Mouse (Mus musculus): Measurements from ENCODE around the gene Tdrd12. TPM values are rescaled to one million over a fixed set of nuclear protein-coding genes. Genes with fewer than 3 reads are reported as not detected.
"Not testable (repeated sequence)": the region's sequence is repeated elsewhere in the genome, so short reads cannot be mapped to it uniquely, and the experiment has no call there.

Tdrd12 gene
- not detected in 2 replicates for polyA plus RNA-seq (2012; ENCODE audit: insufficient read depth, insufficient read length, missing spikeins)

DNA sequence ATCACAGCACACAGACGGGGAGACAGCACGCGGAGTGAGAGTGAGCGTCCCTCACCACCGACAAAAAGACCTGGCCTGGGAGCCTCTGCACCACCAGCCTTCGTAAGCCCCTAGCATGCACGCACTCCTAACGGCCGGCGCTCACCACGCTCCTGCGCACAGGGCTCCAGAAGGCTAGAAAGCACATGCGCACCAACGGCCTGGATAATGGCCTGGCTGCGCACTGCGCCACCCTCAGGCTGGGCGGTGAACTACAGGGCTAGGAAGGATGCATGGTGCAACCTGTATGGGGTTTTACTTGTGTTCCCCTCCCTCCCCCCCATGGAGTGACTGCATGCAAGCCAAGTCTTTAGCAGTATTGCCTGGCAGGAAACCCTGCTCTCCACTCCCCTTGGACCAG is at the start of gene Tdrd12:
TSS of gene Tdrd12 (minus strand) at position 184 of the 400 bp plus-strand sequence.
- Histone ChIP-seq H3K27ac (replicated peaks; ENCODE audit: low read depth, low read length) (no peak within 1 kb of the TSS), H3K4me1 (ENCODE audit: control insufficient read depth, insufficient read depth, insufficient read length, low read length) (peaks cover 2% of the 10 kb centered on the region; the same call in 1 of the 2 replicates), H3K4me3 (ENCODE audit: insufficient read depth, low read depth, low read length) (no peak within 1 kb of the TSS)

DNA sequence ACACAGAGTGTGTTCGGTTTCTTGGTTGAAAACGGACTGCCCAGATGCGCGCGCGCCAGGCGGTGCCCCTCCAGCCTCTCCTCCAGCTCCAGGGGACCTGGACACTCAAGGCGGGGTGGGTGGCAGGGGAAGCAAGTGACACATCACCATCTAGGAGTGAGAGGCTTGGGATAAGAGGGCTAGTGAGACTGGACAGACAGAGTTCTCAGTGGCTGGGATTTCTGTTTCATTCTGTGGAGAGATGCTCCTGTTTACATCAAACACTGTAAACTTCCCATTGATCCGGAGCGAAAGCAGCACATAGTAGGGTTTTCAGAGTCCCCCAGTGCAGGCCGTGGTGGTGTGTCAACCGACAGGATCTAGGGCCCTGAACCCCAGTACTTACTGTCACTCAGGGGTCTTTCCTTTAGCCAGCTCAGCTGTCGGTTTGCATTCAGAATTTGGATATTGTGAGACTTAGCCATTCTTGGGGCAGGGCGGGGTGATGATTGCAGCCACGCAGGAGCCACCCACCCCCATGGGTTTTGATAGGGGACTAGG is 49.4 kb upstream of the Tdrd12 start:
- peak overlapping the region; percentile 77 for H3K4me3 ChIP-seq (ENCODE audit: insufficient read depth, low read depth, low read length)
- H3K4me1 ChIP-seq (ENCODE audit: control insufficient read depth, insufficient read depth, insufficient read length, low read length), result peaks cover 12% of the 10 kb centered on the region; the same call in 1 of the 2 replicates
- no peak overlapping the region for H3K27ac ChIP-seq (replicated peaks; ENCODE audit: low read depth, low read length)

GRCm38 (mm10) chr7:35586055-35586905 is 48.7 kb upstream of the Tdrd12 start, which contains the start of gene Ankrd27:
TSS of gene Ankrd27 (plus strand) at chr7:35586244.
- Histone ChIP-seq H3K4me1 (ENCODE audit: control insufficient read depth, insufficient read depth, insufficient read length, low read length) (peaks cover 8% of the 10 kb centered on the region; the same call in 1 of the 2 replicates), H3K27ac (replicated peaks; ENCODE audit: low read depth, low read length) (peak within 1 kb of the TSS; percentile 39; the same call in 1 of the 2 replicates), H3K4me3 (ENCODE audit: insufficient read depth, low read depth, low read length) (peak within 1 kb of the TSS; percentile 77)

GRCm38 (mm10) chr7:35585191-35586054 is 47.9 kb upstream of the Tdrd12 start, which contains the start of gene Rgs9bp:
TSS of gene Rgs9bp (minus strand) at chr7:35585582.
- peak within 1 kb of the TSS; percentile 39; the same call in 1 of the 2 replicates for H3K27ac ChIP-seq (replicated peaks; ENCODE audit: low read depth, low read length)
- peaks cover 8% of the 10 kb centered on the region; the same call in 1 of the 2 replicates for H3K4me1 ChIP-seq (ENCODE audit: control insufficient read depth, insufficient read depth, insufficient read length, low read length)
- peak within 1 kb of the TSS; percentile 77 for H3K4me3 ChIP-seq (ENCODE audit: insufficient read depth, low read depth, low read length)

DNA sequence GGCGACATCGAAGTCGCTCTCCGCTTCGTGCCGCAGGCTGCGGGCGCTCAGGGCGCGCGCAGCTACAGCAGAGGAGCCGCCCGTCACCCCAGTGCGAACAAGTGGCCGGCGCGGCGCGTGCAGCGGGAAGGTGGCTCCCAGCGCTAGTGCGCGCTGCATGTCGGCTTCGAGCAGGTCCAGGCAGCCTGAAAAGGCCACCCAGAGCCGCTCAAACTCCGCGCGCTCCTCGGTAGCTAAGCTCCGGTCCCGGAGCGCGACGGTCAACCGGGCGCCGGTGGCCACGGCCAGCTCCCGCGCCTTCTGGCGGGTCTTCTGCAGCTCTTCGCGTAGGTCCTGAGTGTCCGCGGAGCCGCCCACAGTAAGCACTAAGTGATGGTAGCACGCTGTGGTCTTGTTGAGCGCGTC is 47.2 kb upstream of the Tdrd12 start:
- H3K4me1 ChIP-seq (ENCODE audit: control insufficient read depth, insufficient read depth, insufficient read length, low read length), result peaks cover 8% of the 10 kb centered on the region; the same call in 1 of the 2 replicates
- no peak overlapping the region for H3K27ac ChIP-seq (replicated peaks; ENCODE audit: low read depth, low read length)
- peak overlapping the region; percentile 77 for H3K4me3 ChIP-seq (ENCODE audit: insufficient read depth, low read depth, low read length)

DNA sequence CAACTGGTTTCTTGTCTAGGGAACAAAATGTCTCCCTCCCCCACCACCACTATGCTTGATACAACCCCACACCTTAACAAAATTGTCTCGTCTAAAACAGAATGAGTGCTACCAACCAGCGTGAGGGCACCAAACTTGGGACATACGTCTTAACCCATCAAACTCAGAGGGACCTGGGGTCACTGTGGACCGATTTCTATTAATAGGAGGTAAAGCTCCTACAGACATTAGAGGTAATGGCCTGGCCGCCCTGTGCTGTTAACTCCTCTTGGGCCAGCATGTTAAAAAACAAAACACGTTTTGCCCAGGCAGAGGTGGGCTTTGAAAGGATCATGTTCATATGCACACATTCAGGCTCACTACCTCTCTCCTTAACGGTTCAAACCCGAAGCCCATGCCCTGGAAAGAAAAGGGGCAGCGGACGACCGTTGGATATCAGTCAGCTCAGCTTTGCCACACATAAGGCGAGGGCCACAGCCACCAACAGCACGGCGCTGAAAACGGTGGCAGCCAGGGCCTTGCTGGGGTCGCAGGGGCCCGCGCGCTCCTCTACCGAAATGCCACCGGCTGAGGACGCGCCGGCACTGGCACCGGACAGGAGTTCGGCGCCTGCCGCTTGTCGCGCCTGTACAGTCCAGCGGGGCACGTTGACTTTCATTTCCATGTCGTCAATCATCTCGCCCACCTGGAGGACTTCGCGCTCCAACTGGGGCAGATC is 46.7 kb upstream of the Tdrd12 start:
- Histone ChIP-seq H3K27ac (replicated peaks; ENCODE audit: low read depth, low read length) (no peak overlapping the region), H3K4me3 (ENCODE audit: insufficient read depth, low read depth, low read length) (peak overlapping the region; percentile 77), H3K4me1 (ENCODE audit: control insufficient read depth, insufficient read depth, insufficient read length, low read length) (peaks cover 8% of the 10 kb centered on the region; the same call in 1 of the 2 replicates)

DNA sequence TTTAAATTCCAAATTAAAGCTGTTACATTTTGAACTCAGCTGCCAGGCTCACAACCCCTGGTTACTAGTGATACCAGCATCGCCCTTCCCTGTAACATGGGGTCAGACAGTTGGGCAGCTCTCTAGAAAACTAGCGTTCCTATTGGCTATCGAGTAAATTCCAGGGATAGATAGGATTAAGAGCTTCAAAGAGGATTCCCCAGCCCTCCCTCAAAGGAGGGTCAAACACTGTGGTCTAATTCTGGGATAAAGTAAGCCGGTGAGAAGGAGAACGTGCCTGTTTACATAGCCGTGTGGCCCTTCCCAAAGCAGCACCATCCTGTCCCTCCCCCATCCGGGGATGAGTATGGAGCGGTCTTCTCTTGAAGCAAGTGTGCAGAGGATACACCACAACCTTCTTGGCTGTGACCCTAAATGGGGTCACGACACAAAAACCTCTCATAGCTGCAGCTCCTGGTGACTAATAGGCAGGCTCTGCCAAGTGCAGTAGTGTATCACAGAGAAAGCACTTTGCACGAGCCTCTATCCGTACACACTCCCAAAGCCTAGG is 46.0 kb upstream of the Tdrd12 start:
- Histone ChIP-seq H3K27ac (replicated peaks; ENCODE audit: low read depth, low read length) (no peak overlapping the region), H3K4me1 (ENCODE audit: control insufficient read depth, insufficient read depth, insufficient read length, low read length) (peaks cover 8% of the 10 kb centered on the region; the same call in 1 of the 2 replicates), H3K4me3 (ENCODE audit: insufficient read depth, low read depth, low read length) (no peak overlapping the region)

DNA sequence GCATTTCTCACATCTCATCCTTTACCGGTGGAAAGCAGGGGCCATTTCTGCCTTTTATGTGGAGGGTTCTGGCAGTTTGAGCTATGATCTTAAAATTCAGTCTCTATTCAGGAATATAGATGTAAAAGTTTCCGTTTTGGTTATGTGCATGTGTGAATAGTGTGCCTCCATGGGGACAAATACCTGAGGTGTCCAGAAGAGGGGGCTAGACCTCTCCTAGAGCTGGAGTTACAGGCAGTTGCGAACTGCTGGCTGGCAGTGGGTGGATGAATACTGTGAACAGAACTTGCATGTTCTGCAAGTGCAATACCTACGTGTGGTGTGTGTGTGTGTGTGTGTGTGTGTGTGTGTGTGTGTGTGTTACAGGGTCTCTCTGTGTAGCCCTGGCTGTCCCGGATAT is 45.2 kb upstream of the Tdrd12 start:
- Histone ChIP-seq H3K4me3 (ENCODE audit: insufficient read depth, low read depth, low read length) (no peak overlapping the region), H3K27ac (replicated peaks; ENCODE audit: low read depth, low read length) (no peak overlapping the region), H3K4me1 (ENCODE audit: control insufficient read depth, insufficient read depth, insufficient read length, low read length) (peaks cover 8% of the 10 kb centered on the region; the same call in 1 of the 2 replicates)

- Histone ChIP-seq H3K4me1 (ENCODE audit: control insufficient read depth, insufficient read depth, insufficient read length, low read length) (no peaks in the 10 kb centered on the region), H3K4me3 (ENCODE audit: insufficient read depth, low read depth, low read length) (no peak overlapping the region), H3K27ac (replicated peaks; ENCODE audit: low read depth, low read length) (no peak overlapping the region)
These were observed 42.3 kb upstream of the Tdrd12 start for GRCm38 (mm10) chr7:35579849-35580248.

DNA sequence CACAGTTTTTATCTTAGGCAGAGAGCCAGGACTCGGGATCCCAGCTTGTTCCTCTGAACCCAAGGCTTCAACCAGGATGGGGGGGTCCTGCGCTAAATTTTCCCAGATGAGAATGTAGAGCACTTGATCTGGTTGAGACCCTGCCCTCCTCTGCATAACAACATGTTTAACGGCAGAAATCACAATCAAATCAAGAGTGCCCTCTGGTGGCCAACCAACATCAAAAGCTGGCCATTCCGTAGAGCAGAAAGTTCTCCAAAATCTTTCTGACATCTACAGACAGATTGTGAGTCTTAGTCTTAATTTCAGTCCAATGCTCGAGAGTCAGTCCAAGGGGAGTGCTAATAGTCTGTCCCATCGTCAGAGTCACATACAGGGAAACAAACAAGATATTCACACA is 33.3 kb upstream of the Tdrd12 start:
- not testable (repeated sequence) for H3K4me1 ChIP-seq (ENCODE audit: control insufficient read depth, insufficient read depth, insufficient read length, low read length); H3K27ac ChIP-seq (replicated peaks; ENCODE audit: low read depth, low read length); H3K4me3 ChIP-seq (ENCODE audit: insufficient read depth, low read depth, low read length)

- H3K27ac ChIP-seq (replicated peaks; ENCODE audit: low read depth, low read length); H3K4me1 ChIP-seq (ENCODE audit: control insufficient read depth, insufficient read depth, insufficient read length, low read length); H3K4me3 ChIP-seq (ENCODE audit: insufficient read depth, low read depth, low read length): not testable (repeated sequence)
These were observed 32.2 kb upstream of the Tdrd12 start for GRCm38 (mm10) chr7:35569724-35570123.

DNA sequence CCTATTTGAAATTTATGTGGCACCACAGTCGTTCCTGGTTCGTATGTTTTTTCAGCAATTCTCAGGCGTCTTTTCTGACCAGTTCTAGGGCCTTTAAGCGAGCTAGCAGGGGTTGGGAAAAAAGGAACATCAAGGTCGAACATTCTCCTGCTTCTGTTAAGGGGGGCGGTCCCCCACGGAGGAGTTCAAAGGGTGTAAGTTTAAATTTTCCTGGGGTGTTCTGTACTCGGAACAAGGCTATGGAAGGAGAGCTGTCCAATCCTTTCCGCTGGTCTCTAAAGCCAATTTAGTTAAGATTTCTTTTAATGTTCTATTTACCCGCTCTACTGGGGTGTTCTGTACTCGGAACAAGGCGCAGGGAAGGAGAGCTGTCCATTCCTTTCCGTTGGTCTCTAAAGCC is 28.4 kb upstream of the Tdrd12 start:
- H3K4me1 ChIP-seq (ENCODE audit: control insufficient read depth, insufficient read depth, insufficient read length, low read length); H3K4me3 ChIP-seq (ENCODE audit: insufficient read depth, low read depth, low read length); H3K27ac ChIP-seq (replicated peaks; ENCODE audit: low read depth, low read length): not testable (repeated sequence)

DNA sequence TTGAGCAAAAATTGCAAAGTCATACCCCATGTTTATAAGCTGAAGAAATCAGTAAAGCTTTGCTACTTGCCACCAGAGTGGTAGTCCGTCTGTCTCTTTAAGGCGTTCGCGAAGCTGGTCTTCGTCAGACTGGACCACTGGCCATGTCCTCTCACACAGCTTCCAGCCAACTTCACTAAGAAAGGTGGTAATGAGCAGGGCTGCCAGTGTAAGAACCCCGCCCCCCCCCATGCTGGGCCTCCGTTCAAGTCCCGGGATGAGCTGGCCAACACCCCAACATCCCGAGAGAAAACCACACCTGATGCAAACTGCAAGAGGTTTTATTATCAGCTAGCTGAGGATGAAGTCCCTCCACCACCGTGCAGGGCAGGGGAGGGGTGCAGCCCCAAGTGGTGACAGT is 27.3 kb upstream of the Tdrd12 start:
- not testable (repeated sequence) for H3K4me1 ChIP-seq (ENCODE audit: control insufficient read depth, insufficient read depth, insufficient read length, low read length); H3K27ac ChIP-seq (replicated peaks; ENCODE audit: low read depth, low read length)

More for the DNA sequence above, 27.3 kb upstream of the Tdrd12 start:
- not testable (repeated sequence) for H3K4me3 ChIP-seq (ENCODE audit: insufficient read depth, low read depth, low read length)

Data from brown adipose tissue, adult 24 weeks (tissue).